Comparison of ENCODE assay signal across 24 mouse cellular contexts in genomic region chr7:121446281-121446680, GRCm38 (mm10). TPM values are rescaled to one million over a fixed set of nuclear protein-coding genes. Genes with fewer than 3 reads are reported as not detected.
A peak's percentile ranks its signal among the peaks of the same experiment; 100 is the strongest.
DNase-seq lines count a peak whose midpoint lies in the region; ATAC-seq and TF ChIP-seq lines count a peak whose summit lies in the region.
"Had no signal": no experiment of that assay in that cellular context is flagged by ENCODE, and none has a peak within 500 bp of the region (broad histone marks: within the 10 kb centered on the region; RNA-seq: fewer than 3 reads in every experiment).

No protein-coding gene starts in this region.

- ATAC-seq in liver, embryonic 16.5 days (ENCODE audit: low read depth): peak; percentile 45; the same call in 1 of the 2 replicates
- peak; percentile 97 for ATAC-seq in megakaryocyte progenitor cell, adult 5-6 weeks (replicated peaks; ENCODE audit: poor library complexity)
- ATAC-seq in forebrain, postnatal 0 days: no peak
- no peak for ATAC-seq in intestine, embryonic 15.5 days
- ATAC-seq: forebrain, embryonic 13.5 days; inflammation-experienced regulatory T-cells, adult 6 months; midbrain, embryonic 16.5 days had no signal

- no peak overlapping the region for H3K4me3 ChIP-seq in liver, embryonic 16.5 days (ENCODE audit: low read depth, low read length)
- H3K4me3 ChIP-seq in forebrain, postnatal 0 days (ENCODE audit: low read depth, low read length): no peak overlapping the region
- no peak overlapping the region for H3K4me3 ChIP-seq in intestine, embryonic 15.5 days (replicated peaks)
- H3K4me3 ChIP-seq: embryonic facial prominence, embryonic 15.5 days; forebrain, embryonic 13.5 days; kidney, embryonic 15.5 days; left cerebral cortex, adult 2 months; limb, embryonic 12.5 days; neural tube, embryonic 12.5 days had no signal

- H3K36me3 ChIP-seq in liver, embryonic 16.5 days (ENCODE audit: control insufficient read depth, insufficient read depth): no peaks in the 10 kb centered on the region
- H3K36me3 ChIP-seq in forebrain, postnatal 0 days (ENCODE audit: insufficient read depth): no peaks in the 10 kb centered on the region
- no peaks in the 10 kb centered on the region for H3K36me3 ChIP-seq in intestine, embryonic 15.5 days
- H3K36me3 ChIP-seq: embryonic facial prominence, embryonic 15.5 days; kidney, embryonic 15.5 days; limb, embryonic 12.5 days; neural tube, embryonic 12.5 days had no signal

- H3K4me2 ChIP-seq in liver, embryonic 16.5 days (ENCODE audit: low read depth, low read length): no peak overlapping the region
- H3K4me2 ChIP-seq in forebrain, postnatal 0 days (ENCODE audit: low read depth): no peak overlapping the region
- no peak overlapping the region for H3K4me2 ChIP-seq in intestine, embryonic 15.5 days (replicated peaks)
- H3K4me2 ChIP-seq: embryonic facial prominence, embryonic 15.5 days; forebrain, embryonic 13.5 days; kidney, embryonic 15.5 days; limb, embryonic 12.5 days; neural tube, embryonic 12.5 days had no signal

- 31% methylated on average over 4 of the region's 4 CpGs for WGBS in liver, embryonic 16.5 days (ENCODE audit: insufficient replicate concordance)
- WGBS in forebrain, postnatal 0 days: 86% methylated on average over 4 of the region's 4 CpGs
- WGBS in intestine, embryonic 15.5 days: 82% methylated on average over 4 of the region's 4 CpGs

- no peaks in the 10 kb centered on the region for H3K4me1 ChIP-seq in liver, embryonic 16.5 days (ENCODE audit: control insufficient read depth, low read depth, low read length)
- 0 out of 2 replicates have a peak, but pooled peaks cover 5% of the 10 kb centered on the region for H3K4me1 ChIP-seq in forebrain, postnatal 0 days (ENCODE audit: insufficient read depth)
- no peaks in the 10 kb centered on the region for H3K4me1 ChIP-seq in intestine, embryonic 15.5 days (replicated peaks)
- H3K4me1 ChIP-seq: kidney, embryonic 15.5 days had no signal

- no peak overlapping the region for H3K27ac ChIP-seq in liver, embryonic 16.5 days (ENCODE audit: low read length)
- no peak overlapping the region for H3K27ac ChIP-seq in forebrain, postnatal 0 days (ENCODE audit: low read depth, low read length)
- H3K27ac ChIP-seq in intestine, embryonic 15.5 days: no peak overlapping the region
- H3K27ac ChIP-seq: embryonic facial prominence, embryonic 15.5 days; forebrain, embryonic 13.5 days; kidney, embryonic 15.5 days; left cerebral cortex, adult 2 months; limb, embryonic 12.5 days; macrophage; neural tube, embryonic 12.5 days; stomach, postnatal 0 days had no signal

- no peaks in the 10 kb centered on the region for H3K27me3 ChIP-seq in liver, embryonic 16.5 days (ENCODE audit: control insufficient read depth, insufficient read depth, low read depth, low read length)
- no peaks in the 10 kb centered on the region for H3K27me3 ChIP-seq in forebrain, postnatal 0 days (ENCODE audit: insufficient read depth, low read length)
- H3K27me3 ChIP-seq in intestine, embryonic 15.5 days (replicated peaks): no peaks in the 10 kb centered on the region
- H3K27me3 ChIP-seq: embryonic facial prominence, embryonic 15.5 days; forebrain, embryonic 13.5 days; kidney, embryonic 15.5 days; limb, embryonic 12.5 days; neural tube, embryonic 12.5 days had no signal

- no peak for TF ChIP-seq CTCF in forebrain, postnatal 0 days (IDR thresholded peaks at IDR 0.05; ENCODE audit: low read depth)

- DNase-seq in 416B (ENCODE audit: low read depth) (peak; percentile 43), A20 (ENCODE audit: low read depth, low spot score) (peak; percentile 39)
- DNase-seq in forebrain, postnatal 0 days: no peak
- DNase-seq in thymus, adult 18-20 months: no peak
- DNase-seq in cerebellum, adult 9-10 months: no peak
- DNase-seq: cerebellum, adult 2 months; right cerebral cortex, postnatal 4 days; thymus, postnatal 36 days had no signal

- H3K9ac ChIP-seq in liver, embryonic 16.5 days (ENCODE audit: low read depth, low read length): no peak overlapping the region
- no peak overlapping the region for H3K9ac ChIP-seq in forebrain, postnatal 0 days
- no peak overlapping the region for H3K9ac ChIP-seq in intestine, embryonic 15.5 days
- H3K9ac ChIP-seq: embryonic facial prominence, embryonic 15.5 days; forebrain, embryonic 13.5 days; kidney, embryonic 15.5 days; limb, embryonic 12.5 days; neural tube, embryonic 12.5 days had no signal

- H3K9me3 ChIP-seq in liver, embryonic 16.5 days (replicated peaks; ENCODE audit: control insufficient read depth, low read length): no peaks in the 10 kb centered on the region
- no peaks in the 10 kb centered on the region for H3K9me3 ChIP-seq in forebrain, postnatal 0 days (ENCODE audit: low read length)
- no peaks in the 10 kb centered on the region for H3K9me3 ChIP-seq in intestine, embryonic 15.5 days
- H3K9me3 ChIP-seq: embryonic facial prominence, embryonic 15.5 days; forebrain, embryonic 13.5 days; kidney, embryonic 15.5 days; limb, embryonic 12.5 days; neural tube, embryonic 12.5 days had no signal

RNA-seq across cellular contexts. Expression of gene Hs3st2, which starts 54.6 kb away (rescaled TPM):
- 0.04 TPM in 1 of 2 replicates, not detected in the other for polyA plus RNA-seq in liver, embryonic 16.5 days (2015; fragmentation: Nextera tagmentation; extraction: Ambion mirVana)
- not detected in 2 replicates for total RNA-seq in megakaryocyte progenitor cell, adult 5-6 weeks (2015)
- not detected in 2 replicates for total RNA-seq in megakaryocyte progenitor cell, adult 5-6 weeks (2017)
- 17.9 and 28.3 TPM in 2 replicates for total RNA-seq in forebrain, postnatal 0 days (2014; rRNA removed)
- 22.3 and 31.7 TPM in 2 replicates for polyA plus RNA-seq in forebrain, postnatal 0 days (2015; fragmentation: Nextera tagmentation; extraction: Ambion mirVana)
- polyA plus RNA-seq in intestine, embryonic 15.5 days (2015; fragmentation: Nextera tagmentation; extraction: Ambion mirVana): 0.58 and 0.63 TPM in 2 replicates
- total RNA-seq: gastrocnemius, adult 18-20 months; heart, adult 18-20 months; heart, postnatal 10 days had no signal
- polyA plus RNA-seq: inflammation-experienced regulatory T-cells, adult 6 months; macrophage had no signal

Comparison
In these comparisons a context has a peak if more than half of its experiments do, and no peak if none do; other contexts are left out.
1. DNase-seq: peak in 416B (single experiment) and A20 (single experiment); none in forebrain, postnatal 0 days (single experiment), thymus, adult 18-20 months (0 of 2) and cerebellum, adult 9-10 months (single experiment).
2. ATAC-seq: peak in liver, embryonic 16.5 days (single experiment) and megakaryocyte progenitor cell, adult 5-6 weeks (single experiment); none in forebrain, postnatal 0 days (single experiment) and intestine, embryonic 15.5 days (single experiment).
3. RNA of gene Hs3st2, which starts 54.6 kb away (polyA plus RNA-seq): 22.3 to 31.7 TPM in forebrain, postnatal 0 days; 0.58 to 0.63 TPM in intestine, embryonic 15.5 days and 0.04 TPM in liver, embryonic 16.5 days; every median in the first group is over 10 times any median in the second.